Mouse (Mus musculus): ENCODE data around the gene Sash3. TPM values are rescaled to one million over a fixed set of nuclear protein-coding genes. Genes with fewer than 3 reads are reported as not detected.

Gene Sash3
- polyA plus RNA-seq (2014; fragmentation: Nextera tagmentation; extraction: Ambion mirVana): 4.6 and 4.8 TPM in 2 replicates

GRCm38 (mm10) chrX:48146262-48146661, at the start of gene Sash3:
Sash3 (plus strand) TSS chrX:48146436.
- no peak within 1 kb of the TSS for H3K27ac ChIP-seq (replicated peaks; ENCODE audit: low read depth, low read length)
- 79% methylated on average over 4 of the region's 4 CpGs for WGBS
- H3K9me3 ChIP-seq (ENCODE audit: control insufficient read depth, low read length): no peaks in the 10 kb centered on the region
- H3K4me2 ChIP-seq (ENCODE audit: low read depth, low read length): no peak within 1 kb of the TSS
- no peak within 1 kb of the TSS for H3K9ac ChIP-seq (ENCODE audit: low read depth, low read length)
- no peaks in the 10 kb centered on the region for H3K27me3 ChIP-seq (replicated peaks; ENCODE audit: control insufficient read depth, insufficient read depth, low read length)
- no peak for DNase-seq (ENCODE audit: low spot score)
- H3K4me1 ChIP-seq (ENCODE audit: control insufficient read depth, insufficient read depth, low read length): no peaks in the 10 kb centered on the region; the same call in 1 of the 2 replicates
- no peak for ATAC-seq (ENCODE audit: low read depth)
- no peaks in the 10 kb centered on the region for H3K36me3 ChIP-seq (ENCODE audit: control insufficient read depth, insufficient read depth, low read length)
- H3K4me3 ChIP-seq (ENCODE audit: low read depth, low read length): no peak within 1 kb of the TSS

DNA sequence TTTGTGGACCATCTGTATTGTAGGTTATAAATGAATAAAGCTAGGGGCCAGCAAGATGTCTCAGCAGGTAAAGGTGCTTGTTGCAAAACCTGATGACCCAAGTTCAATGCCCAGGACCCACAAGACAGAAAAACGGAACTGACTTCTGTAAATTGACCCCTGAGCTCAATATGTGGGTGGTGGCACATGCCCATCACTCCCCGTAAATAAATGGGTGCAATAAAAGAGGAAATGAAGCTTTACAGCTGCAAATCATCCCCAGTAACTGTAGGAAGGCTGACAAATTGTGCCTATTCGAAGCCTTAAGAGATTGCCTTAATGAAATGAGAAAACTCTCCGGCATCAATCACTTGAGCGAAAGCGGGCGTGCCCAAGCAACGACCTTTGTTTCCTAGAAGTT, 49.7 kb upstream of the Sash3 start:
- Histone ChIP-seq H3K4me2 (ENCODE audit: low read depth, low read length) (no peak overlapping the region), H3K36me3 (ENCODE audit: control insufficient read depth, insufficient read depth, low read length) (no peaks in the 10 kb centered on the region), H3K27me3 (replicated peaks; ENCODE audit: control insufficient read depth, insufficient read depth, low read length) (no peaks in the 10 kb centered on the region), H3K4me3 (ENCODE audit: low read depth, low read length) (no peak overlapping the region), H3K9ac (ENCODE audit: low read depth, low read length) (no peak overlapping the region), H3K27ac (replicated peaks; ENCODE audit: low read depth, low read length) (no peak overlapping the region), H3K9me3 (ENCODE audit: control insufficient read depth, low read length) (no peaks in the 10 kb centered on the region), H3K4me1 (ENCODE audit: control insufficient read depth, insufficient read depth, low read length) (no peaks in the 10 kb centered on the region)
- WGBS: 80% methylated on average over 8 of the region's 8 CpGs
- no peak for DNase-seq (ENCODE audit: low spot score)
- ATAC-seq (ENCODE audit: low read depth): no peak

DNA sequence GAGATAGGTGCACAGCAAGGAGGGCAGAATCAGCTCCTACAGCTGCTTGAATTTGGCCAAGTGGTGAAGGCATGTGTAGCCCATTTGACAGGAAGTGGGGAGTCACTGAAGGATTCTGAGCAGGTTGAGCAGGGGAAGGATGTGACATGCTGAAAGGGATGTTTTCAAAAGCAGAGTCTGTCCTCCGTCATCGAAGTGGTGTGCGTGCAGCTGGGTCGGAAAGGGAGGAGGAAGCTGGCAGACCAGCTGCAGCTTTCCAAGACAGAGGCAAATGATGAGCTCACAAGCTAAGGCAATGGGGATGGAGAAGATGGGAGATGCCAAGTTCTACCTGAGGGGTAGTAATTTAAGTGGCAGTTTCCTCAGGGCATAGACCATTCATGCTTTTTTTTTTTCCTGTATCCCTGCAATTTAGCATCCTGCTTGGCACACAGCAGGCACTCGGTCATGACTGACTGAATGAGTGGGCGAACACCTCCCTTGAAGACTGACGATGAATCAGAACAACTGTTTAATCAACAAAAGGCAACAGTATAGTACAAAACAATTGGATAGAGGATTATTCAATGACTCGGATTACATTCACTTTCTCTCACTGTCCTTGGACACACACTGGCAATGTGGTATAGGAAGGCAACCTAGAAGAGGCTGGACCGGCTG, 47.6 kb upstream of the Sash3 start:
- no peak for DNase-seq (ENCODE audit: low spot score)
- Histone ChIP-seq H3K4me2 (ENCODE audit: low read depth, low read length) (no peak overlapping the region), H3K36me3 (ENCODE audit: control insufficient read depth, insufficient read depth, low read length) (no peaks in the 10 kb centered on the region), H3K9me3 (ENCODE audit: control insufficient read depth, low read length) (no peaks in the 10 kb centered on the region), H3K9ac (ENCODE audit: low read depth, low read length) (no peak overlapping the region), H3K4me3 (ENCODE audit: low read depth, low read length) (no peak overlapping the region), H3K27ac (replicated peaks; ENCODE audit: low read depth, low read length) (no peak overlapping the region), H3K27me3 (replicated peaks; ENCODE audit: control insufficient read depth, insufficient read depth, low read length) (no peaks in the 10 kb centered on the region), H3K4me1 (ENCODE audit: control insufficient read depth, insufficient read depth, low read length) (no peaks in the 10 kb centered on the region)
- 79% methylated on average over 9 of the region's 9 CpGs for WGBS
- ATAC-seq (ENCODE audit: low read depth): no peak

DNA sequence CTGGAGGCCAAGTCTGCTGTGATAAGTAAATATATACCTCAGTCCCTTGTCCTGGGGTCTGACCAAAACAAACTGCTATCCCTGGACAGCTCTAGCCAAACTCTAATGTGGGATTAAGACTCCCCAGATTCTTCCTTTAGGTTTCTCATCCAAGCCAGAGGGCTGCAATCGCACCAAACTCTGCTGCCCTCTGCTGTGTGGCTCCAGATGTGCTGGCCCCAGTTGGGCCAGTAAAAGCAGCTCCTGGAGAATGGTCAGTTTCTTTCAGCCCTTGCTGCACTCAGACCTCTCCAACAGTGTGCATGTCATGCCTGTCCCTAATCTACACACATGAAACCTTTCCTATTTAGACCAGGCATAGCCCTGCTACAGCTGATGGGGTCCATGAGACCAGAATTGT, 46.4 kb upstream of the Sash3 start:
- 25% methylated on average over 1 of the region's 1 CpGs for WGBS
- ATAC-seq (ENCODE audit: low read depth): no peak

DNA sequence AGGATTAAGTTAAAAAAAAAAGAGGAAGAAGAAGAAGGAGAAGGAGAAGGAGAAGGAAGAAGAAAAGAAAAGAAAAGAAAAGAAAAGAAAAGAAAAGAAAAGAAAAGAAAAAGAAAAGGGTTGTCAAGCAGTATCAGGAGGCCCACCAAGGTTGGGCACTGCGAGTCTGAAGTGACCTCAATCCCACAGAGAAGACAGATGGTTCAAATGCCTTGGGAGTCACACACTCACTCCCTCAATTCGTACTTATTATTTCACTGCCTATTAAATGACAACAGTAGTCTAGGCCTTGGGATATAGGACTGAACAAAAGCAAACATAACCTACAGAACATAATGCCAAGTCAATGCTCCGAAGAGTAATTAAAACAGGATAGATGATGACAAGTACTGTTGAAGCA, 43.0 kb upstream of the Sash3 start:
- H3K9ac ChIP-seq (ENCODE audit: low read depth, low read length): no peak overlapping the region
- no peak overlapping the region for H3K4me3 ChIP-seq (ENCODE audit: low read depth, low read length)
- no peak overlapping the region for H3K4me2 ChIP-seq (ENCODE audit: low read depth, low read length)
- H3K36me3 ChIP-seq (ENCODE audit: control insufficient read depth, insufficient read depth, low read length): no peaks in the 10 kb centered on the region
- no peaks in the 10 kb centered on the region; the same call in 1 of the 2 replicates for H3K4me1 ChIP-seq (ENCODE audit: control insufficient read depth, insufficient read depth, low read length)
- WGBS: 79% methylated on average over 3 of the region's 3 CpGs
- ATAC-seq (ENCODE audit: low read depth) (no peak), DNase-seq (ENCODE audit: low spot score) (no peak)
- H3K9me3 ChIP-seq (ENCODE audit: control insufficient read depth, low read length): no peaks in the 10 kb centered on the region
- H3K27me3 ChIP-seq (replicated peaks; ENCODE audit: control insufficient read depth, insufficient read depth, low read length): no peaks in the 10 kb centered on the region
- no peak overlapping the region for H3K27ac ChIP-seq (replicated peaks; ENCODE audit: low read depth, low read length)

More for the DNA sequence above, 46.4 kb upstream of the Sash3 start:
- no peaks in the 10 kb centered on the region for H3K27me3 ChIP-seq (replicated peaks; ENCODE audit: control insufficient read depth, insufficient read depth, low read length)
- H3K9me3 ChIP-seq (ENCODE audit: control insufficient read depth, low read length): no peaks in the 10 kb centered on the region
- no peaks in the 10 kb centered on the region for H3K36me3 ChIP-seq (ENCODE audit: control insufficient read depth, insufficient read depth, low read length)
- no peak overlapping the region for H3K4me3 ChIP-seq (ENCODE audit: low read depth, low read length)
- no peak overlapping the region for H3K27ac ChIP-seq (replicated peaks; ENCODE audit: low read depth, low read length)
- no peak for DNase-seq (ENCODE audit: low spot score)
- no peaks in the 10 kb centered on the region for H3K4me1 ChIP-seq (ENCODE audit: control insufficient read depth, insufficient read depth, low read length)
- H3K4me2 ChIP-seq (ENCODE audit: low read depth, low read length): no peak overlapping the region
- H3K9ac ChIP-seq (ENCODE audit: low read depth, low read length): no peak overlapping the region

GRCm38 (mm10) chrX:48104736-48105441, 41.3 kb upstream of the Sash3 start:
- H3K27me3 ChIP-seq (replicated peaks; ENCODE audit: control insufficient read depth, insufficient read depth, low read length): no peaks in the 10 kb centered on the region
- 77% methylated on average over 7 of the region's 7 CpGs for WGBS
- DNase-seq (ENCODE audit: low spot score) (no peak), ATAC-seq (ENCODE audit: low read depth) (no peak)
- H3K9me3 ChIP-seq (ENCODE audit: control insufficient read depth, low read length): no peaks in the 10 kb centered on the region
- no peaks in the 10 kb centered on the region for H3K36me3 ChIP-seq (ENCODE audit: control insufficient read depth, insufficient read depth, low read length)
- no peak overlapping the region for H3K9ac ChIP-seq (ENCODE audit: low read depth, low read length)
- H3K4me1 ChIP-seq (ENCODE audit: control insufficient read depth, insufficient read depth, low read length): peaks cover 4% of the 10 kb centered on the region; the same call in 1 of the 2 replicates
- H3K27ac ChIP-seq (replicated peaks; ENCODE audit: low read depth, low read length): no peak overlapping the region
- H3K4me3 ChIP-seq (ENCODE audit: low read depth, low read length): no peak overlapping the region
- H3K4me2 ChIP-seq (ENCODE audit: low read depth, low read length): no peak overlapping the region

DNA sequence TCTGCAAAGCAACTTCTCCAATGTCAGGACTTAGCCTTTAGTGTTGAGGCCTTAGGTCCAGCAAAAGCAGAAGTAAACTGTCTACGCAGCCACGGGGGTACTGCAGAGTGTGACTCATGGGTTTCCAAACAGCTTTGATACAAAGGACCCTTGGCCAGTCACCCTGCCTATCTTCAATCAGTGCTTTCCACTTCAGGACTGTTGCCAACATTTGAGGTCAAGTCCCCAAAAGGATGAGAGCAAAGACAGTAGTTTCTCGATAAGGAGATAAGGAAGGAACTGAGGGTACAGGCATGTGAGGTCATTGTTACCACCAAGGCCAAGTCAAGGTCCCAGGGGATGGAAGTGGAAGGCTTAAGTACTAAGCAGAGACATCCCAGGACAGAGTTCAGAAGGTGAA, 40.0 kb upstream of the Sash3 start:
- H3K4me1 ChIP-seq (ENCODE audit: control insufficient read depth, insufficient read depth, low read length): peaks cover 4% of the 10 kb centered on the region; the same call in 1 of the 2 replicates
- no peaks in the 10 kb centered on the region for H3K36me3 ChIP-seq (ENCODE audit: control insufficient read depth, insufficient read depth, low read length)
- no peak overlapping the region for H3K9ac ChIP-seq (ENCODE audit: low read depth, low read length)
- no peak for ATAC-seq (ENCODE audit: low read depth)
- WGBS: 73% methylated on average over 3 of the region's 3 CpGs
- H3K9me3 ChIP-seq (ENCODE audit: control insufficient read depth, low read length): no peaks in the 10 kb centered on the region
- no peak overlapping the region for H3K4me3 ChIP-seq (ENCODE audit: low read depth, low read length)
- H3K27ac ChIP-seq (replicated peaks; ENCODE audit: low read depth, low read length): no peak overlapping the region
- no peak overlapping the region for H3K4me2 ChIP-seq (ENCODE audit: low read depth, low read length)
- no peak for DNase-seq (ENCODE audit: low spot score)
- H3K27me3 ChIP-seq (replicated peaks; ENCODE audit: control insufficient read depth, insufficient read depth, low read length): no peaks in the 10 kb centered on the region

DNA sequence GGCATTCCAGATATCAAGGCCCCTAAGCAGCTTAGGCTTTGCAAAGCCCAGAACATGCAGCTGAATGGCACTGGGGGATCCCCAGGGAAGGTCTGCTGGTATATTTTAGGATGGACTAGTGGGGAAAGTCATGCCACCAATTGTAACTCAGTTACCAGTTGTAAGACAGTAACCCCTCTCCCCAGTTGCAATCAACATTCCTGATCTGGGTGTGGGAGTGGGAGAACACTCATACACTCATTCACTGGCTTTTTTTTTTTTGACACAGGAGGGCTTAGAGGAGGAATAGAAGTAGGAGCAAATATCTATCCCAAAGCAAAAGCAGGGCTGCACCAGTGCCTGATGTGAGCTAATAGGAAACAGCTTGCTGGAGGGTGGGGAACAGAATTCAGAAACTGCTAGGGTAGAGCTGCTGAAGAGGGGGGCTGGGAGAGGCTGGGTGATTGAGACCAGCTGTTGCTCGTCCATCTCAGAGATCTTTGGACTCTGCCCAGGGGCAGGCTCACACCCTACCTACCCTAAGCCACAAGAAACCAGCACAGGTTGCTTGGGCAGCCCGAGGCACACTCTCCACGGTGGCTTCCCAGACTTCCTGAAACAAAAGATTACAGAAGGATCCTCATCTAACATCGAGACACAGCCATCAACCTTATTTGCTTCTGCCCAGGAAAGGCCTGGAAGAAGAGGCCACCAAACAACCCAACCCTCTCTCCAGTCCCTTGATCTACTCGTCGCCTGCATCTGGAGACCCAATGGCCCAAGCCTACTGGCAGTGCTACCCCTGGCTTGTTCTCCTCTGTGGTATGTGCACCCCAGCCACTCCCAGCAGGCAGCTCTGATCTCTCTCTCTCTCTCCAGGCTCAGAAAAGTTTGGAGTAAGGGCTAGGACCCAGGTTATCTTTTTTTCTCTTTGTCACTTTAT, 37.6 kb upstream of the Sash3 start, which contains the start of gene Xpnpep2:
Gene Xpnpep2 (plus strand): TSS at position 332 of the 922 bp plus-strand sequence.
- no peaks in the 10 kb centered on the region for H3K9me3 ChIP-seq (ENCODE audit: control insufficient read depth, low read length)
- H3K9ac ChIP-seq (ENCODE audit: low read depth, low read length): no peak within 1 kb of the TSS
- H3K4me2 ChIP-seq (ENCODE audit: low read depth, low read length): 0 out of 2 replicates have a peak within 1 kb of the TSS, but pooled peaks have one; percentile 12
- peak within 1 kb of the TSS; percentile 78 for H3K27ac ChIP-seq (replicated peaks; ENCODE audit: low read depth, low read length)
- ATAC-seq (ENCODE audit: low read depth): peak; percentile 90
- DNase-seq (ENCODE audit: low spot score): peak; percentile 84
- WGBS: 33% methylated on average over 6 of the region's 6 CpGs
- no peak within 1 kb of the TSS for H3K4me3 ChIP-seq (ENCODE audit: low read depth, low read length)
- H3K4me1 ChIP-seq (ENCODE audit: control insufficient read depth, insufficient read depth, low read length): peaks cover 4% of the 10 kb centered on the region; the same call in 1 of the 2 replicates
- no peaks in the 10 kb centered on the region for H3K36me3 ChIP-seq (ENCODE audit: control insufficient read depth, insufficient read depth, low read length)
- no peaks in the 10 kb centered on the region for H3K27me3 ChIP-seq (replicated peaks; ENCODE audit: control insufficient read depth, insufficient read depth, low read length)
